Mouse (Mus musculus): Measurements from ENCODE around the gene Stk26. TPM values are rescaled to one million over a fixed set of nuclear protein-coding genes. Genes with fewer than 3 reads are reported as not detected.

Stk26 gene
- polyA plus RNA-seq, 1 experiment from 2014 or later: 6.1 TPM

DNA sequence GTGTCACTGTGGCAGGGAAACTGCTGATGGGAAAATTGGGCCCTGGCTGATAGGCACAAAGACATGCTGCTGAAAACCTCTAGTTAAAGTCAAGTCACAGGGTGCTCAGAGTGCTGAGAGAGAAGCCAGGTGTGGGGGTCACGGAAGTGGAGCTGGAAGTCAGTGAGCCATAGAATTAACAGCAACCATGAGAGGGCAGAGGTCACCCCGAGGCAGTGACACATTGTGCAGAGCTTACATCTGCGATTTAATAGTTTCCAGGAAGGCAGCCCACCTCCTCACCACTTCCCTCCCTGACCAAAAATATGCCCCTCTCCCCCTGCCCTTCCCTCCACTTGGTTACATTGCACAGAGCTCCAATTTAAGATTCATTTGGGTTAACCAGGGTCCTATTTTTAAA, 76.5 kb downstream of the Stk26 start:
- H3K4me1 ChIP-seq (ENCODE audit: control insufficient read depth, insufficient read depth, low read length): no peaks in the 10 kb centered on the region
- H3K27me3 ChIP-seq (ENCODE audit: control insufficient read depth, insufficient read depth, low read length): no peaks in the 10 kb centered on the region; the same call in 1 of the 2 replicates
- WGBS: 67% methylated on average over 3 of the region's 3 CpGs
- no peaks in the 10 kb centered on the region for H3K9me3 ChIP-seq (replicated peaks; ENCODE audit: control insufficient read depth, low read length)
- no peak for ATAC-seq (ENCODE audit: insufficient read depth, low FRiP score)
- no peak overlapping the region for H3K9ac ChIP-seq (ENCODE audit: low read length)
- H3K36me3 ChIP-seq (ENCODE audit: control insufficient read depth, insufficient read depth, low read length): no peaks in the 10 kb centered on the region
- no peak overlapping the region for H3K4me3 ChIP-seq (replicated peaks; ENCODE audit: low read length)
- H3K27ac ChIP-seq (ENCODE audit: low read length): no peak overlapping the region
- no peak overlapping the region for H3K4me2 ChIP-seq (ENCODE audit: low read depth, low read length)

DNA sequence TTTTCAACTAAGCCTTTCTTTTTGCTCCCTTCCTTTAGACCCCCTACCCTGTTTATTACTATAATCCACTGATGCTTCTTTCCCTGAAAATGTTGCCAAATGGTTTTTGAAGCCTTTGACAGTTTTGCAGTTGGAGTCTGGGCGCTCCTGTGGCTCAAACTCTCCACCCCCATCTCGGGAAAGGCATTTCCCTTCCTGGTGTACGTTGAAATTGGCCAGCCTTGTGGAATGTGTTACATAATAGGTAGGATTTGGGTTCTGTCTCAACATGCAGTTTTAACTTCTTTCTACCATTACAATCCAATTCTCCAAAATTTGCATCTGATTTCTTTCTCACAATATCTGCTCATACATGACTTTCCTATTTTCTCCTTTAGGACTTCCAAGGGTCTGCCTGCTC, 77.9 kb downstream of the Stk26 start:
- no peaks in the 10 kb centered on the region for H3K9me3 ChIP-seq (replicated peaks; ENCODE audit: control insufficient read depth, low read length)
- H3K27ac ChIP-seq (ENCODE audit: low read length): no peak overlapping the region
- no peaks in the 10 kb centered on the region for H3K4me1 ChIP-seq (ENCODE audit: control insufficient read depth, insufficient read depth, low read length)
- H3K4me2 ChIP-seq (ENCODE audit: low read depth, low read length): no peak overlapping the region
- H3K36me3 ChIP-seq (ENCODE audit: control insufficient read depth, insufficient read depth, low read length): no peaks in the 10 kb centered on the region
- 30% methylated on average over 3 of the region's 3 CpGs for WGBS
- H3K27me3 ChIP-seq (ENCODE audit: control insufficient read depth, insufficient read depth, low read length): no peaks in the 10 kb centered on the region; the same call in 1 of the 2 replicates
- no peak overlapping the region for H3K9ac ChIP-seq (ENCODE audit: low read length)
- no peak for ATAC-seq (ENCODE audit: insufficient read depth, low FRiP score)
- H3K4me3 ChIP-seq (replicated peaks; ENCODE audit: low read length): no peak overlapping the region

DNA sequence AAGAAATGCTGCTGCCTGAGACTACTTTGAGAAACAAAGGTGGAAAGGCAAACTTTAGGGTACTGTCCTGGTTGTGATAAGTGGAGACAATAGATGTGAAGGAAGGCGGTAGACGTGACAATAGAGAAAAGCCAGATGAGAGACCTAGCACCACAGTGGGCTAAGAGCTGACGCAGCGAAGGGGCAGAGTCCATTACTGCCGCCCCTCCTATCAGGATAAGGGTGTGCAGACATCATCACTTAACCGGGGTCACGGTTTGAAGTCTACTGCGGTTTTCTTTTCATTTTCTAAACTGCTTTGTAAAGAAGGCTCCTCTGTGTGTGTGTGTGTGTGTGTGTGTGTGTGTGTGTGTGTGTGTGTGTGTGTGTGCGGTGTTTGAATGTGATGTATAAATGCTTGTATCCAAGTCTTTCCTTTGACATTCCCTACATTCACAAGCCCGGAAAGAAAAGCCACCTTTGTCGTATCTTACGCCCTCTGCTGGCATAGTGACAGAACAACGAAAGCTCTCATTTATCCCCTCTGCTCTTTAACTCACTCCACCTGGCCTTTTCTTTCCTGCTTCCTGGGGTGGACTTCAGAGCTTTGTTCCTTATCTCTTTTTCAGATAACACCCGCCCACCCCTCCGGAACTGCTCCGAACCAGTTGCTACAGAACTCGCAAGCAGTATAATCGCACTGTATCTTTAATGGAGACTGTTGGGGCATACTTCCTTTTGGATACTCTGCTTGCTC, 84.0 kb downstream of the Stk26 start:
- H3K36me3 ChIP-seq (ENCODE audit: control insufficient read depth, insufficient read depth, low read length): no peaks in the 10 kb centered on the region
- no peak overlapping the region for H3K9ac ChIP-seq (ENCODE audit: low read length)
- no peak overlapping the region for H3K4me2 ChIP-seq (ENCODE audit: low read depth, low read length)
- H3K9me3 ChIP-seq (replicated peaks; ENCODE audit: control insufficient read depth, low read length): no peaks in the 10 kb centered on the region
- ATAC-seq (ENCODE audit: insufficient read depth, low FRiP score): no peak
- no peak overlapping the region for H3K4me3 ChIP-seq (replicated peaks; ENCODE audit: low read length)
- no peak overlapping the region for H3K27ac ChIP-seq (ENCODE audit: low read length)
- 42% methylated on average over 18 of the region's 18 CpGs for WGBS
- no peaks in the 10 kb centered on the region for H3K27me3 ChIP-seq (ENCODE audit: control insufficient read depth, insufficient read depth, low read length)
- H3K4me1 ChIP-seq (ENCODE audit: control insufficient read depth, insufficient read depth, low read length): no peaks in the 10 kb centered on the region

DNA sequence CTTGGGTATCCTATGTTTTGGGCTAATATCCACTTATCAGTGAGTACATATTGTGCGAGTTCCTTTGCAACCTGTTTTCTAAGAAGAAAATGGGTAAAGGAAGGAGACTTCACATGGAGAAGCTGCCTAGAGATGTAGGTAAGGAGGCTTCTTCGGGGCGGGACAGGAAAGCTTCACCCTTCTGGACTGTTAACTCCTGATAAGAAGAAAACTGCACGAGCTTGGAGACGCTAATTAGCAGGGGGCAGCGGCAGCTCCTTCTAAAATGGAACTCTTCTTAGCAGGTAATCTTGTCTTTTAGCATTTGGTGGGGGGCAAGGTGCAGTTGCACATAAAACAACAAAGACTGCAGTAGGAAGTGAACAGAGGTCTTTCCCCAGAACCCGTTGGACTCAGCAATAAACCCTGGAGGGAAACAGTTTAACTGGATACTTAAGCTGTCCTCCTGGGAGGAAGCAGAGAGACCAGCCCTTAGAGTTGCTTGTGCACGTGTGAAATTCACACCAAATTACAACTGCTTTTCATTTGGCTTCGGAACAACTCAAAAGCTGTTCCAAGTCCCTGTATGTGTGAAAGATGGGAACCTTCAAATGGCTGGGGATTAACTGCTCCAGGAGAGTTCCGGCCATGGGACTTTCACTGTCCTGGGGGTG, 86.2 kb downstream of the Stk26 start:
- 62% methylated on average over 10 of the region's 10 CpGs for WGBS
- H3K36me3 ChIP-seq (ENCODE audit: control insufficient read depth, insufficient read depth, low read length): no peaks in the 10 kb centered on the region
- H3K27ac ChIP-seq (ENCODE audit: low read length): no peak overlapping the region
- H3K4me2 ChIP-seq (ENCODE audit: low read depth, low read length): no peak overlapping the region
- H3K9ac ChIP-seq (ENCODE audit: low read length): no peak overlapping the region
- H3K4me3 ChIP-seq (replicated peaks; ENCODE audit: low read length): no peak overlapping the region
- no peaks in the 10 kb centered on the region for H3K4me1 ChIP-seq (ENCODE audit: control insufficient read depth, insufficient read depth, low read length)
- H3K9me3 ChIP-seq (replicated peaks; ENCODE audit: control insufficient read depth, low read length): no peaks in the 10 kb centered on the region
- no peaks in the 10 kb centered on the region for H3K27me3 ChIP-seq (ENCODE audit: control insufficient read depth, insufficient read depth, low read length)
- no peak for ATAC-seq (ENCODE audit: insufficient read depth, low FRiP score)

DNA sequence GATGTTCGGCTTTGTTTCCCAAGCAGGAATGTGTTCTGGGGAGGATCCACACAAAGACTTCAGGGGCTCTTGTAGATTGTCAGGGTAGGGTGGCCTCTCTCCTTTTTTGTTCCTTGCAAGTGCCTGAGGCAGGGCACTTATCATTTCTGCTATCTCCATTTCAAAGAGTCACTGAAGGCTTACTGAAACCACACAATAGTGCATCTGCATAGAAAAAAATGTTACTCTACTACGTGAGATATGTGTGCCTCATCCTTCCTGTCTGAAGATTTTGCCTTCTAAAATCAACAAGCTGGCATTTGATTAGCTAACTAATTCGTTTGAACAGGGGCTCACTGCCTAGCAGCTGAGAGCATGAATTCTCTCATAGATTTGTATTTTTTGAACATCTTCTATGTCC, 89.5 kb downstream of the Stk26 start:
- H3K4me2 ChIP-seq (ENCODE audit: low read depth, low read length): no peak overlapping the region
- no peak overlapping the region for H3K27ac ChIP-seq (ENCODE audit: low read length)
- no peak overlapping the region for H3K9ac ChIP-seq (ENCODE audit: low read length)
- WGBS: 51% methylated on average over 3 of the region's 3 CpGs
- no peak for ATAC-seq (ENCODE audit: insufficient read depth, low FRiP score)
- H3K4me1 ChIP-seq (ENCODE audit: control insufficient read depth, insufficient read depth, low read length): no peaks in the 10 kb centered on the region
- no peak overlapping the region for H3K4me3 ChIP-seq (replicated peaks; ENCODE audit: low read length)
- no peaks in the 10 kb centered on the region for H3K9me3 ChIP-seq (replicated peaks; ENCODE audit: control insufficient read depth, low read length)
- no peaks in the 10 kb centered on the region; the same call in 1 of the 2 replicates for H3K27me3 ChIP-seq (ENCODE audit: control insufficient read depth, insufficient read depth, low read length)
- no peaks in the 10 kb centered on the region for H3K36me3 ChIP-seq (ENCODE audit: control insufficient read depth, insufficient read depth, low read length)

DNA sequence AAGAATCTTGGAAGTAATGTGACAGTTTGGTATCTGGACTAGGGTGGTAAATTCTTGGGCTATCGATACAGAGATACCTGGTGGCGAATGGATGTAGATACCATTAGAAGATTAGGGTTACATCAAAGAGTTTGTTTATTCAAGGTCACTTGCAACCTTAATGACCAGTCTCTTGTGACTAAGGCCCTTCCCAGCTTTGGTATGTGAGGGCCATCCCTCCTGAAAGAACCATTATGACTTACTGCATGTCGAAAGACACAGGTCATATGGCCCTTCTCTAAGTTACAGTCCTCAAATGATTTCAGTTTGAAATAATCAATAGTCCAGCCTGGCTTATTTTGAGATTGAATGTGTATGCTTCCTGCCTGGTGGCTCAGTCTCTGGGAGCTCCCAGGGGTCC, 96.3 kb downstream of the Stk26 start:
- H3K4me3 ChIP-seq (replicated peaks; ENCODE audit: low read length): no peak overlapping the region
- no peak overlapping the region for H3K9ac ChIP-seq (ENCODE audit: low read length)
- no peak overlapping the region for H3K4me2 ChIP-seq (ENCODE audit: low read depth, low read length)
- no peaks in the 10 kb centered on the region for H3K9me3 ChIP-seq (replicated peaks; ENCODE audit: control insufficient read depth, low read length)
- H3K4me1 ChIP-seq (ENCODE audit: control insufficient read depth, insufficient read depth, low read length): no peaks in the 10 kb centered on the region
- ATAC-seq (ENCODE audit: insufficient read depth, low FRiP score): no peak
- H3K27ac ChIP-seq (ENCODE audit: low read length): no peak overlapping the region
- no peaks in the 10 kb centered on the region for H3K36me3 ChIP-seq (ENCODE audit: control insufficient read depth, insufficient read depth, low read length)
- no peaks in the 10 kb centered on the region; the same call in 1 of the 2 replicates for H3K27me3 ChIP-seq (ENCODE audit: control insufficient read depth, insufficient read depth, low read length)
- WGBS: 67% methylated on average over 3 of the region's 3 CpGs

DNA sequence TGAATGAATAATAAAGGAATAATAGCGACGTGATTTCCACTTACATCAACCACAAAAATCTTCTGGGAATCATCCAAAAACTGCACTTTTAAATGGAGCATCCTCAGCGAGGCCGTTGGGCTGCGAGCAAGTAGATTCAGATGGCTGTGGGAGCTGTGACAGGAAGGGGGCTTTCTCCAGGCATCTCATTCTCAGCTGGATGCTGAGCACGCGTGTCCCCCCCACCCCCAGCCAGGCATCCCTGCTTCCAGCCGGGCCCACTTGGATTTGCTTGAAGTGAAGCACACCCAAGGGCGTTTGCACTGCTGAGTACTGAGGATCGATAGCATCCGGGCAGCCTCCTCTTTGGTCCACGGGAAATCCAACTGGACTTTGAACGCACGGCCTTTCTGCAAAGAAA, 101.8 kb downstream of the Stk26 start, which contains the start of gene Frmd7:
Frmd7 (minus strand) TSS at position 101 of the 400 bp plus-strand sequence.
- H3K4me3 ChIP-seq (replicated peaks; ENCODE audit: low read length): no peak within 1 kb of the TSS
- no peak for ATAC-seq (ENCODE audit: insufficient read depth, low FRiP score)
- 66% methylated on average over 14 of the region's 14 CpGs for WGBS
- no peak within 1 kb of the TSS for H3K9ac ChIP-seq (ENCODE audit: low read length)
- H3K36me3 ChIP-seq (ENCODE audit: control insufficient read depth, insufficient read depth, low read length): no peaks in the 10 kb centered on the region
- H3K27me3 ChIP-seq (ENCODE audit: control insufficient read depth, insufficient read depth, low read length): no peaks in the 10 kb centered on the region
- H3K4me2 ChIP-seq (ENCODE audit: low read depth, low read length): no peak within 1 kb of the TSS
- no peaks in the 10 kb centered on the region for H3K9me3 ChIP-seq (replicated peaks; ENCODE audit: control insufficient read depth, low read length)
- no peaks in the 10 kb centered on the region for H3K4me1 ChIP-seq (ENCODE audit: control insufficient read depth, insufficient read depth, low read length)
- H3K27ac ChIP-seq (ENCODE audit: low read length): no peak within 1 kb of the TSS

Other genes starting within 250 kb of the Stk26 start
- gene Frmd7, start 101.7 kb downstream of the Stk26 start, polyA plus RNA-seq (2015; fragmentation: Nextera tagmentation; extraction: Ambion mirVana): not detected in 2 replicates
- gene Rap2c, start 177.0 kb downstream of the Stk26 start, polyA plus RNA-seq (2015; fragmentation: Nextera tagmentation; extraction: Ambion mirVana): 18.0 TPM in 2 replicates